10 mouse cellular contexts compared by ENCODE assay signal in genomic region chr13:97893031-97893825, GRCm38 (mm10).
DNase-seq lines count a peak whose midpoint lies in the region; ATAC-seq and TF ChIP-seq lines count a peak whose summit lies in the region.
"Had no signal": no experiment of that assay in that cellular context is flagged by ENCODE, and none has a peak within 500 bp of the region (broad histone marks: within the 10 kb centered on the region; RNA-seq: fewer than 3 reads in every experiment).

No protein-coding gene starts in this region.

- no peak overlapping the region for H3K4me3 ChIP-seq in forebrain, postnatal 0 days (ENCODE audit: low read depth, low read length)
- H3K4me3 ChIP-seq in midbrain, embryonic 13.5 days (replicated peaks), result no peak overlapping the region
- H3K4me3 ChIP-seq in gastrocnemius, adult 2 months, result no peak overlapping the region

- no peaks in the 10 kb centered on the region for H3K27me3 ChIP-seq in forebrain, postnatal 0 days (ENCODE audit: insufficient read depth, low read length)
- H3K27me3 ChIP-seq in midbrain, embryonic 13.5 days, result no peaks in the 10 kb centered on the region

- H3K27ac ChIP-seq in forebrain, postnatal 0 days (ENCODE audit: low read depth, low read length), result peak overlapping the region; percentile 73
- H3K27ac ChIP-seq in midbrain, embryonic 13.5 days, result peak overlapping the region; percentile 83
- no peak overlapping the region for H3K27ac ChIP-seq in gastrocnemius, adult 2 months
- H3K27ac ChIP-seq: liver, embryonic 14.5 days had no signal

- TF ChIP-seq CTCF in forebrain, postnatal 0 days (IDR thresholded peaks at IDR 0.05; ENCODE audit: low read depth), result no peak
- TF ChIP-seq CTCF in gastrocnemius, adult 2 months (IDR thresholded peaks at IDR 0.05), result no peak

- H3K9ac ChIP-seq in forebrain, postnatal 0 days, result no peak overlapping the region
- H3K9ac ChIP-seq in midbrain, embryonic 13.5 days (replicated peaks), result no peak overlapping the region
- H3K9ac ChIP-seq: liver, embryonic 14.5 days had no signal

- ATAC-seq in frontal cortex, adult (ENCODE audit: low TSS enrichment), result 0 out of 2 replicates have a peak, but pooled peaks have one; percentile 10
- ATAC-seq in forebrain, postnatal 0 days, result peak; percentile 58
- ATAC-seq in midbrain, embryonic 13.5 days, result peak; percentile 55; the same call in 1 of the 2 replicates
- no peak for ATAC-seq in erythroblast, adult 5-6 weeks (replicated peaks; ENCODE audit: low FRiP score, poor library complexity, severe bottlenecking)

- no peaks in the 10 kb centered on the region for H3K36me3 ChIP-seq in forebrain, postnatal 0 days (ENCODE audit: insufficient read depth)
- no peaks in the 10 kb centered on the region for H3K36me3 ChIP-seq in midbrain, embryonic 13.5 days

- H3K9me3 ChIP-seq in forebrain, postnatal 0 days (ENCODE audit: low read length), result no peaks in the 10 kb centered on the region
- no peaks in the 10 kb centered on the region for H3K9me3 ChIP-seq in midbrain, embryonic 13.5 days

- no peak for DNase-seq in frontal cortex, adult 2 months (ENCODE audit: extremely low spot score in 1 of 2, low spot score in 1 of 2)
- peak; percentile 67 for DNase-seq in forebrain, postnatal 0 days
- DNase-seq in kidney, postnatal 14 days, result peak; percentile 41
- DNase-seq in gastrocnemius, adult 2 months, result no peak
- no peak for DNase-seq in frontal cortex, postnatal 25 days (ENCODE audit: low spot score in 2 of 2)
- DNase-seq: cerebellum, adult 11-12 months had no signal

- intact Hi-C loops in gastrocnemius, adult 2 months (cut with DNase I), result no loop called here

- WGBS in forebrain, postnatal 0 days, result 12% methylated on average over 10 of the region's 10 CpGs
- 24% methylated on average over 10 of the region's 10 CpGs for WGBS in midbrain, embryonic 13.5 days

- H3K4me1 ChIP-seq in forebrain, postnatal 0 days (ENCODE audit: insufficient read depth), result peaks cover 16% of the 10 kb centered on the region
- H3K4me1 ChIP-seq in midbrain, embryonic 13.5 days (replicated peaks), result peaks cover 28% of the 10 kb centered on the region

- H3K4me2 ChIP-seq in forebrain, postnatal 0 days (ENCODE audit: low read depth), result peak overlapping the region; percentile 11; the same call in 1 of the 2 replicates
- H3K4me2 ChIP-seq in midbrain, embryonic 13.5 days (replicated peaks), result peak overlapping the region; percentile 22

Comparison
In these comparisons a context has a peak if more than half of its experiments do, and no peak if none do; other contexts are left out.
1. DNase-seq: peak in forebrain, postnatal 0 days (single experiment) and kidney, postnatal 14 days (single experiment); none in frontal cortex, adult 2 months (0 of 2), gastrocnemius, adult 2 months (single experiment) and frontal cortex, postnatal 25 days (0 of 2).